Mouse (Mus musculus) heart, postnatal 0 days (tissue): ENCODE data around the gene 2010300C02Rik. TPM values are rescaled to one million over a fixed set of nuclear protein-coding genes. Genes with fewer than 3 reads are reported as not detected.
"Not testable (repeated sequence)": the region's sequence is repeated elsewhere in the genome, so short reads cannot be mapped to it uniquely, and the experiment has no call there.

ENCODE experiments used
- ATAC-seq: fragments of 200-750 bp; cut with Nextera tagmentation; 2 replicates; pipeline ENCODE4 v1.8.0; 2017; ENCODE audit warnings: low read depth, moderate number of reproducible peaks, moderate library complexity; ENCODE audit not compliant: insufficient read depth
- DNase-seq: peaks from one replicate; pipeline ENCODE4 v3.0.0-alpha.2; 2016; ENCODE audit warnings: low spot score
- H3K27ac ChIP-seq: fragments of 300-500 bp; sonication (generic); 2 replicates; pipeline ENCODE4 v1.5.1; 2014; ENCODE audit warnings: low read depth, mild to moderate bottlenecking
- H3K27me3 ChIP-seq: fragments of 300-500 bp; sonication (generic); 2 replicates; pipeline ENCODE4 v1.6.1; 2014; ENCODE audit warnings: low read length, mixed read lengths; ENCODE audit not compliant: control insufficient read depth, insufficient read depth
- H3K36me3 ChIP-seq: fragments of 300-500 bp; sonication (generic); replicated peaks from 2 replicates; pipeline ENCODE4 v1.6.1; 2014; ENCODE audit warnings: low read length, mixed read lengths; ENCODE audit not compliant: control insufficient read depth, insufficient read depth
- H3K4me1 ChIP-seq: fragments of 300-500 bp; sonication (generic); 2 replicates; pipeline ENCODE4 v1.6.1; 2014; ENCODE audit warnings: antibody characterized with exemption; ENCODE audit not compliant: control insufficient read depth, insufficient read depth
- H3K4me2 ChIP-seq: fragments of 300-500 bp; sonication (generic); 2 replicates; pipeline ENCODE4 v1.6.1; 2014; ENCODE audit warnings: low read depth, mild to moderate bottlenecking, low read length, moderate library complexity
- H3K4me3 ChIP-seq: fragments of 300-500 bp; sonication (generic); 2 replicates; pipeline ENCODE4 v1.5.1; 2014; ENCODE audit warnings: low read depth, low read length
- H3K9ac ChIP-seq: fragments of 300-500 bp; sonication (generic); replicated peaks from 2 replicates; pipeline ENCODE4 v1.6.1; 2014; ENCODE audit warnings: low read depth, low read length, mixed read lengths
- H3K9me3 ChIP-seq: fragments of 300-500 bp; sonication (generic); replicated peaks from 2 replicates; pipeline ENCODE4 v1.6.1; 2016; ENCODE audit warnings: low read length; ENCODE audit not compliant: control insufficient read depth
- CTCF ChIP-seq: IDR thresholded peaks from 2 replicates; pipeline ENCODE4 v1.5.1; 2016; ENCODE audit warnings: antibody characterized with exemption, control low read depth, low read depth
- EP300 ChIP-seq: IDR thresholded peaks from 2 replicates; pipeline ENCODE4 v1.6.1; 2016; ENCODE audit warnings: antibody characterized with exemption, low read depth
- WGBS: fragments of 180-500 bp; shearing (Covaris S2); extraction: QIAGEN DNeasy Blood & Tissue Kit; methylation state at CpG from one replicate; pipeline ENCODE4 v1.1.7; 2014; 5-methylcytosine and 5-hydroxymethylcytosine counted together
- polyA plus RNA-seq: library from polyadenylated mRNA; unstranded; fragments of >200 nt; fragmentation: Nextera tagmentation; extraction: Ambion mirVana; gene quantifications from 2 replicates; pipeline ENCODE4 v1.2.1, GENCODE M21; 2015
- total RNA-seq: library from RNA; depleted of rRNA; stranded (reverse); fragments of >200 nt; gene quantifications from 2 replicates; pipeline ENCODE4 v1.2.3, GENCODE M21; 2014; ENCODE audit warnings: low replicate concordance

2010300C02Rik gene
- total and polyA plus RNA-seq, 2 experiments from 2014 or later: 0.46 to 1.0 TPM

DNA sequence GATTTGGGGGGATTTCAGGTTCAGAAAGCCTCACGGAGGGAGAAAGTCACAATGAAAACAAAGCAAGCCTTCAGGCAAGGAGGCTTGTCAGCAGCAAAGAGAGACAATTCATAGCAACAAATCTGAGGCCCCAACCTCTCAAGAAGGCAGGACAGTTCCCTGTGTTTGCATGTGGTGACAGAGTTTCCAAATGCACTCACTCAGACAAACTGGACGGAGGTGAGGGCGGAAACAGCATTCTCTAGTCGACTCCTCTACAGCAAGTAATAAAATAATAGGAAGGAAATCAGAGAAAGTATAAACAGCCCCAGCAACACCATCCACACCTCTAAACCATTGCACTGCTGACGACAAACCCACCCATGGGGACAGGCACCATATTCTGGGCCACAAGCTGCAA, 120.9 kb downstream of the 2010300C02Rik start:
- DNase-seq (no peak), ATAC-seq (no peak)
- 69% methylated on average over 5 of the region's 5 CpGs for WGBS
- TF ChIP-seq CTCF: no peak
- no peaks in the 10 kb centered on the region for H3K4me1 ChIP-seq
- no peaks in the 10 kb centered on the region for H3K36me3 ChIP-seq
- H3K4me2 ChIP-seq: no peak overlapping the region
- H3K27me3 ChIP-seq: no peaks in the 10 kb centered on the region
- H3K27ac ChIP-seq: no peak overlapping the region
- no peaks in the 10 kb centered on the region for H3K9me3 ChIP-seq
- H3K4me3 ChIP-seq: no peak overlapping the region
- no peak overlapping the region for H3K9ac ChIP-seq

DNA sequence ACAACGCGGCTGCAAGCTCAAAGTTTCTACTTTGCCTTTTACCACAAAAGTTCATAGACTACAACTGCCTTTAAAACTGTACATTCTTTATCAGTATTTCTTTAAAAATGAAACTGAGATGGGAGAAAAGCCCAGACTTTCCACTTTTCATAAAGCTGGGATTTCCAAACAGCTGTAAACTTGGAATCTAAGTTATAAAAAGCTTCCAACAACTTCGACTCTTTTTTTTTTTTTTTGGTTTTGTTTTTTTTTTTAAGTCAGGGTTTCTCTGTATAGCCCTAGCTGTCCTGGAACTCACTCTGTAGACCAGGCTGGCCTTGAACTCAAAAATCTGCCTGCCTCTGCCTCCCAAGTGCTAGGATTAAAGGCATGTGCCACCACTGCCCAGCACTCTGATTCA, 125.1 kb downstream of the 2010300C02Rik start:
- ATAC-seq, H3K4me3 ChIP-seq, H3K4me1 ChIP-seq, DNase-seq, H3K27ac ChIP-seq, H3K9ac ChIP-seq, H3K36me3 ChIP-seq, H3K4me2 ChIP-seq, H3K9me3 ChIP-seq, H3K27me3 ChIP-seq: not testable (repeated sequence)
- 60% methylated on average over 3 of the region's 3 CpGs for WGBS

DNA sequence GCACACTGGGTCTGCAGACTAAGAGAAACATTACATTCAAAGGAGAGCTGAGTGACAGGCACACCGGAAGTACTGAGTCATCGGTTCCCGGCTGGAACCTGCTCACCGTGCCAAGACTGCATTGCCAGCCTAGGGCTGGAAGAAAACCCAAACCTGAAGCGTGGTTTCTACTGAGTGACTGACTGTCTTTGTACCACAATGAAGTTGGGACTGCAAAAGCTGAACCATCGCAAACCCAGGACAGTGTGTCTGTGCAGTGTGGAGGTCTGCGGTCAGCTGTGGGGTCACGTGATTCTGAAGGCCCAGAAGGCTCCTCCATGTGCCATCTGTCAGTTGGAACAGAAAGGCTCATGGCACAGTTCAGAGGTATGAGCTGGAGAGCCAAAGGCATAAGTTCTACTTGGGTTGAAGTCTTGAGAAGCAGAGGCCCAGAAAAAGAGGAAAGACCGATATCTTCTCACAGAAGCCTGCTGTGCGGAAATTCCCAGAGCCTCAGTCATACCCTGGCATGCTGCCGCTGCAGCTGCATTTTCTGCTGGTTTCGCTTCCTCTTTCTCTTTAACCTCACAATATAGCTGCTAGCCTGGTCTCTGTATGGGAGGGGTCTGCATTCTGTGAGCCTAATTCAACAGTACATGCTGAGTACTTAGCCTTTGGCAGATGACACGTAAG, 133.9 kb downstream of the 2010300C02Rik start:
- WGBS: 60% methylated on average over 13 of the region's 13 CpGs
- Histone ChIP-seq H3K4me2 (no peak overlapping the region; the same call in 1 of the 2 replicates), H3K36me3 (no peaks in the 10 kb centered on the region), H3K4me1 (peaks cover 4% of the 10 kb centered on the region; the same call in 1 of the 2 replicates), H3K9ac (no peak overlapping the region), H3K9me3 (no peaks in the 10 kb centered on the region), H3K27ac (peak overlapping the region; percentile 71), H3K4me3 (no peak overlapping the region), H3K27me3 (no peaks in the 10 kb centered on the region)
- DNase-seq (peak; percentile 36), ATAC-seq (peak; percentile 69)
- TF ChIP-seq EP300 (no peak), CTCF (no peak)

DNA sequence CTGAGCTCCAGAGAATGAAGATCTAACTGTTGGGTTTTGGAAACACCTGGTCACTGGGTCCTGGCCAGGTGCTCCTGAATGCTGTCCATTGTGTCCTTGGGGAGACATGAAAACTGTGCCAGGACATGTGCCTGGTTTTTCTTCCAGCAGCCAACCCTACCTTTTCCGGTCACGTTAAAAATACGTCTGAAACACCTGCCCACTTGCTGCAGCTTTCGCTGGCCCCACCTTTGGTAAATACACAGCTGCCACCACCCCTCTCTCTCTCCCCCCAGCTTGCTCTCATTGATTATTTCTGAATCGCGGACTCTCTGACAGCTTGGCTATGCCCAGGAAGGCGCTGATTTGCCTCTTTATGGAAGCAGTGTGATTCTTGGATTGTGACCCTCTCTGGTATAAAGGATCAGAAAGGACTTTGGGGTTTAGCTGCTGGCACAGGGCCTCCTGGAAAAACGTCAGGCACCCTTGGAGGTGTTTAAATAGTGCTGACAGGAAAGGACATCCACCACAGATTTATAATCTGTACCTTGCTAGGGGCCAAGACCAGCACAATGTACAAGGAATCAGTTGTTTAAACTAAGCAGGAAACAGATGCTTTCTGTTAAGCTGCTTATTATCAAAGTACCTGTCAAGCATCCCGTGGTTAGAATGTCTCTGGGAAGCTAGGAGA, 136.0 kb downstream of the 2010300C02Rik start:
- Histone ChIP-seq H3K36me3 (no peaks in the 10 kb centered on the region), H3K27ac (no peak overlapping the region), H3K27me3 (no peaks in the 10 kb centered on the region), H3K4me1 (peaks cover 4% of the 10 kb centered on the region; the same call in 1 of the 2 replicates), H3K4me3 (no peak overlapping the region), H3K4me2 (no peak overlapping the region), H3K9me3 (no peaks in the 10 kb centered on the region), H3K9ac (no peak overlapping the region)
- 46% methylated on average over 9 of the region's 9 CpGs for WGBS
- no peak for ATAC-seq
- DNase-seq: no peak
- TF ChIP-seq CTCF: no peak
- TF ChIP-seq EP300: no peak

DNA sequence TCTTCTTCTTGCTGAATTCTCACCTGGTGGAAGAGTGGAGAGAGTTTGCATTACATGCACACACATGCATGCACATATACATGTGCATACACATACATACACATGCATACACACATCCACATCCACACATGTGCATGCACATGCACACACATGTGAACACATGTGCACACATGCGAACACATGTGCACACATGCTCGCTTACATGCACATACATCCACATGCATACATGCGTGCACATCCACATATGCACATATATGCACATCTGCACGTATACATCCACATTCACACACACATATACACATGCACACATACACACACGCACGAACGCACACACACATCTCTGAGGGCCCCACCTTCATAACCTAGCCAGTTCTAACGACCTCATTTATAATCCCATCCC, 136.7 kb downstream of the 2010300C02Rik start:
- TF ChIP-seq CTCF (no peak), EP300 (no peak)
- Histone ChIP-seq H3K4me3 (no peak overlapping the region), H3K27me3 (no peaks in the 10 kb centered on the region), H3K9me3 (no peaks in the 10 kb centered on the region), H3K9ac (no peak overlapping the region), H3K36me3 (no peaks in the 10 kb centered on the region), H3K4me2 (no peak overlapping the region), H3K4me1 (peaks cover 4% of the 10 kb centered on the region; the same call in 1 of the 2 replicates), H3K27ac (no peak overlapping the region)
- ATAC-seq: no peak
- 91% methylated on average over 8 of the region's 8 CpGs for WGBS
- no peak for DNase-seq
